21 mouse cellular contexts compared by ENCODE assay signal in the genomic region with DNA sequence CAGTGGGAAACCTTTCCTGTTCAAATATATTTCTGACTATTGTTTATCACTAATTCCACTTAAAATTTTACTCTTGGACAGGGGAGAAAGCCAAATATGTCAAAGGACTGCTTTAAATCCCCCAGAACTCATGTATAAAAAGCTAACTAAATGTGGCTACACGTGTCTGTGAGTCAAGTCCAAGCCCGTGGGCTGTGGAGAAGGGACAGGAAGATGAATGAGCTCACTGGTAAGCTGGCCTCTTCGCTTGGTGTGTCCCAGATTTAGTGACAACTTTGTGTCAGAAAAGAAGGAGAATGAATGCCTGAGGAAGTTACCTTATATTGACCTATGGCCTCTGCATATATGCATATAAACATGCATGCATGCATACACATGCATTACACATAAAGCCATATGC.
DNase-seq lines count a peak whose midpoint lies in the region; ATAC-seq and TF ChIP-seq lines count a peak whose summit lies in the region.
"Had no signal": no experiment of that assay in that cellular context is flagged by ENCODE, and none has a peak within 500 bp of the region (broad histone marks: within the 10 kb centered on the region; RNA-seq: fewer than 3 reads in every experiment).

No protein-coding gene starts in this region.

- ATAC-seq in frontal cortex, adult (ENCODE audit: low TSS enrichment), result peak; percentile 93
- ATAC-seq: CD4-positive, CD25-positive, alpha-beta regulatory T cell, adult 4 months; forebrain, embryonic 16.5 days had no signal

- DNase-seq in frontal cortex, postnatal 10 days (ENCODE audit: low spot score in 2 of 2), result no peak
- no peak for DNase-seq in left cerebral cortex, adult 2 months (ENCODE audit: extremely low spot score in 1 of 2, low spot score in 2 of 2)
- no peak for DNase-seq in left cerebral cortex, postnatal 4 days
- peak; percentile 22 to 30 for DNase-seq in right cerebral cortex, postnatal 36 days (ENCODE audit: low spot score in 2 of 2)
- DNase-seq in right cerebral cortex, postnatal 25 days, result no peak
- no peak for DNase-seq in cerebellum, postnatal 10 days
- DNase-seq: adrenal gland, postnatal 10 days; B cell, adult 2 months; cerebellum, adult 11-12 months; cerebellum, adult 9-10 months; cerebellum, postnatal 36 days; gastrocnemius, adult 2 months; gastrocnemius, postnatal 25 days had no signal

- no peak overlapping the region for H3K4me3 ChIP-seq in left cerebral cortex, adult 2 months
- H3K4me3 ChIP-seq: embryonic facial prominence, embryonic 13.5 days; forebrain, embryonic 12.5 days; gastrocnemius, adult 2 months; heart, embryonic 12.5 days; hindbrain, embryonic 10.5 days had no signal

- peak overlapping the region; percentile 20 for H3K27ac ChIP-seq in left cerebral cortex, adult 2 months
- H3K27ac ChIP-seq: embryonic facial prominence, embryonic 13.5 days; forebrain, embryonic 12.5 days; gastrocnemius, adult 2 months; hindbrain, embryonic 10.5 days; hindbrain, embryonic 14.5 days had no signal

- no peak for TF ChIP-seq CTCF in left cerebral cortex, adult 2 months (IDR thresholded peaks at IDR 0.05)

- intact Hi-C loops in left cerebral cortex, adult 2 months (cut with DNase I), result loop anchor here (5.0 to 10.0 kb wide), 3 partner anchors 110 to 220 kb away; no protein-coding TSS in a partner anchor
- intact Hi-C loops in left cerebral cortex, postnatal 4 days (cut with DNase I), result no loop called here

Comparison
In these comparisons a context has a peak if more than half of its experiments do, and no peak if none do; other contexts are left out.
1. DNase-seq: peak in right cerebral cortex, postnatal 36 days (2 of 2); none in frontal cortex, postnatal 10 days (0 of 2), left cerebral cortex, adult 2 months (0 of 2), left cerebral cortex, postnatal 4 days (single experiment), right cerebral cortex, postnatal 25 days (single experiment) and cerebellum, postnatal 10 days (0 of 2).